Mouse (Mus musculus) kidney, adult 10 weeks (tissue): ENCODE measurements around the gene Runx3. TPM values are rescaled to one million over a fixed set of nuclear protein-coding genes. Genes with fewer than 3 reads are reported as not detected.

ENCODE experiments used
- polyA plus RNA-seq: library from polyadenylated mRNA; stranded (reverse); fragments of 350-450 nt; fragmentation: Illumina TruSeq; extraction: RNeasy Lipid Tissue Mini Kit (QIAGEN cat#74804); gene quantifications from one replicate; pipeline ENCODE4 v1.2.3, GENCODE M21; 2014; ENCODE audit warnings: low read depth, low replicate concordance

The Runx3 gene
- polyA plus RNA-seq = 0.12 TPM

DNA sequence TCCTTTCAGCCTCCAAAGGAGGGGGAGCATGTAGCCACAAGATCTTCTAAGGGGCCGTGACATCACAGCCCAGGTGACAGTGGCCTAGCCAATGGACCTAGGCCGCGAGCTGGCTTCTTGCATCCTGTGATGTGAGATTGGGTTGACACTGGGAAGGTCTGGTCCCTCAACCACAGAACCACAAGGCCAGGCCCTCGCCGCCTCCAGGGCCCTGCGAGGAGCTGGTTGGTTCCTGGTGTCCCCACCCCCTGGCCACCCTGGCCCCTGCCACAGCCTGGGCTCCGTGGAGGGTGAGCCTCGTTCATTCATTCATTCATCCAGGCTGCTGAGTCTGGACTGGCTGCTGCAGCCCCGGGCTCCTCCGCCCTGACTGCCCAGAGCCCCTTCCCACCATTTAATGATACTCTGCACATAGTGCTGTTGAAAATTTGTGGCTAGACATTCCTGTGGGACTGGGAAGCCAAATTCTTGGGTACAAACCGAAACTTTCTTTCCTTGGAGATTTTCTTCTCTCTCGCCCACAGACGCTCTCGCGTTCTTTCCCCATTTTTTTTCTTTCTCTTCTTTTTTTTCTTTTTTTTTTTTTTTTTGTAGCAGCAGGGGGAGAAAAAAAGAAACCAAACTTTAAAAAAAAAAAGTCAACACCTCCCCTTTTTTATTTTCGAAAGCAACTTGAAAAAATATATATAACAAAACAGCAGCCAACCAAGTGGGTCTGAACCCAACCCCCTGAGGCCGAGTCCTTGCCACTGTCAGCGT, at the start of gene Runx3:
Runx3 (plus strand) TSS at position 311 of the 759 bp plus-strand sequence.

Other genes starting within 250 kb of the Runx3 start
- gene Tmem50a, start 205.6 kb upstream of the Runx3 start, polyA plus RNA-seq = 19.7 TPM
- gene Rsrp1, start 197.1 kb upstream of the Runx3 start, polyA plus RNA-seq = 545 TPM
- 62.5 TPM for gene Syf2, start 189.8 kb upstream of the Runx3 start, polyA plus RNA-seq
- 158 TPM for gene Clic4, start 152.2 kb downstream of the Runx3 start, polyA plus RNA-seq
- gene Srrm1, start 232.7 kb downstream of the Runx3 start, polyA plus RNA-seq = 151 TPM